Mouse (Mus musculus): ENCODE results near the gene Smoc1. TPM values are rescaled to one million over a fixed set of nuclear protein-coding genes. Genes with fewer than 3 reads are reported as not detected.

The Smoc1 gene
- 13.1 and 15.1 TPM in 2 replicates for polyA plus RNA-seq (2015; fragmentation: Nextera tagmentation; extraction: Ambion mirVana)

GRCm38 (mm10) chr12:81026277-81026994 lies at the start of gene Smoc1:
Smoc1 (plus strand) TSS chr12:81026808.
- peak within 1 kb of the TSS; percentile 97 for H3K4me2 ChIP-seq
- peak within 1 kb of the TSS; percentile 54; the same call in 1 of the 2 replicates for H3K27ac ChIP-seq (replicated peaks)
- H3K36me3 ChIP-seq, result no peaks in the 10 kb centered on the region
- peak; percentile 94 for ATAC-seq (ENCODE audit: low FRiP score)
- peaks cover 8% of the 10 kb centered on the region for H3K27me3 ChIP-seq (replicated peaks)
- 5% methylated on average over 36 of the region's 42 CpGs for WGBS
- H3K9ac ChIP-seq (replicated peaks), result peak within 1 kb of the TSS; percentile 69
- H3K4me3 ChIP-seq (replicated peaks), result peak within 1 kb of the TSS; percentile 73
- H3K4me1 ChIP-seq, result peaks cover 28% of the 10 kb centered on the region
- H3K9me3 ChIP-seq (replicated peaks), result no peaks in the 10 kb centered on the region

DNA sequence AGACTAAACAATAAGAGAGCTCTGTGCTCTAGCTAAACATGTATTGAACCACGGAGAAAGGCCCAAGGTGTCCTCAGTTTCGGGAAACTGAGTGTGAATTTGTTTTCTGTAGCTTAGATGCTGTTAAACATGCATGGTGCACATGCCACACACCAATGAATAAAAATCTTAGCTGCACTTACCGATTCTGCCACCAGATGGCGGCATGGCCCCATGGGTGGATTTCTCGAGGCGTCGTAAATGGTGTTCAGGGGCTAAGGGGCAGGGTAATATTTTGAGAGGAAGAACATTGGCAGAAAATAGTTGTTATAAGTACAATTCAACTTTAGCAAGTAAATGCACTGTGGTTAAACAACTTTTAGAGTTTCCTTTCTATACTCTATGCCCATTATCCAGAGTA lies 44.3 kb upstream of the Smoc1 start:
- Histone ChIP-seq H3K4me2 (no peak overlapping the region), H3K27ac (replicated peaks) (no peak overlapping the region), H3K9ac (replicated peaks) (no peak overlapping the region), H3K36me3 (no peaks in the 10 kb centered on the region), H3K9me3 (replicated peaks) (no peaks in the 10 kb centered on the region), H3K27me3 (replicated peaks) (no peaks in the 10 kb centered on the region), H3K4me1 (no peaks in the 10 kb centered on the region), H3K4me3 (replicated peaks) (no peak overlapping the region)
- no peak for ATAC-seq (ENCODE audit: low FRiP score)
- 1% methylated on average over 7 of the region's 7 CpGs for WGBS

DNA sequence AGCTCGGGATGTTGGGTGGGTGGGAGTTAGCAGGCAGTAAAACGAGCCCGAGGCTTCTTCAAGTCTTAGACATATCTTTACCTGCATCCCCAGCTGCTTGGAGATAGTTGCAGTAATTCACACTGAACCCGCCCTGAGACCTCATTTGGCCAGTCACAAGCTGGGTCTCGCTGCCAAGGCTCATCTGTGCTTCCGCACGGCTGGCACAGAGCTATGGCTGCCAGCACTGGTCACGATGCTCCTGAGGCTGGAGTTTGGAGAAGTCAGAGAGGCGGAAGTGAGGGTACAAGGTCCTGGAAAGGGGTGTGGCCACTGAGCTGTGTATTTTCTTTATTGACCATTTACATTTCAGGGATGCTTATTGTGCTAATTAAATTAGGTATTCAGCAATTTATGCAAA lies 42.9 kb upstream of the Smoc1 start:
- Histone ChIP-seq H3K36me3 (no peaks in the 10 kb centered on the region), H3K4me1 (no peaks in the 10 kb centered on the region), H3K4me2 (no peak overlapping the region), H3K4me3 (replicated peaks) (no peak overlapping the region), H3K9me3 (replicated peaks) (no peaks in the 10 kb centered on the region), H3K9ac (replicated peaks) (no peak overlapping the region), H3K27me3 (replicated peaks) (no peaks in the 10 kb centered on the region), H3K27ac (replicated peaks) (no peak overlapping the region)
- ATAC-seq (ENCODE audit: low FRiP score), result no peak
- 69% methylated on average over 9 of the region's 9 CpGs for WGBS

- WGBS, result 83% methylated on average over 4 of the region's 4 CpGs
These were observed 40.0 kb upstream of the Smoc1 start for GRCm38 (mm10) chr12:80986628-80987027.

DNA sequence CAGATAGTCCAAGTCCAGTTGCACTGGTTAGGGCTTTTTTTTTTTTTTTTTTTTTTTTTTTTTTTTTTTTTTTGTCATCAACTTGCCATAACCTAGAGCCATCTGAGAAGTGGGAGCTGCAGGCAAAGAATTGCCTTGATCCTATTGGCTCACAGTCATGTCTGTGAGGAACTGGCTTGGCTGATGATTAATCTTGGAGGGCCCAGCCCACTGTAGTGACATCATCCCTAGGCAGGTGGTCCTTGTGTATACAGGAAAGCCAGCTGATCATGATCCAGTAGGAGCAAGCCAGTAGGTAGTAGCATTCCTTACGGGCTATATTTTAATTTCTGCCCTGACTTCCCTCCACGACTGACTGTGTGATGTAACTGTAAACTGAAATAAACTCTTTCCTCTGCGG lies 38.3 kb upstream of the Smoc1 start:
- H3K4me3 ChIP-seq (replicated peaks), result no peak overlapping the region
- no peaks in the 10 kb centered on the region for H3K9me3 ChIP-seq (replicated peaks)
- ATAC-seq (ENCODE audit: low FRiP score), result no peak
- 0 out of 2 replicates have a peak, but pooled peaks cover 4% of the 10 kb centered on the region for H3K27me3 ChIP-seq (replicated peaks)
- no peak overlapping the region for H3K27ac ChIP-seq (replicated peaks)
- H3K9ac ChIP-seq (replicated peaks), result no peak overlapping the region
- 81% methylated on average over 3 of the region's 3 CpGs for WGBS
- H3K4me2 ChIP-seq, result no peak overlapping the region
- no peaks in the 10 kb centered on the region for H3K36me3 ChIP-seq
- no peaks in the 10 kb centered on the region for H3K4me1 ChIP-seq

More at GRCm38 (mm10) chr12:80986628-80987027, 40.0 kb upstream of the Smoc1 start:
- Histone ChIP-seq H3K9ac (replicated peaks) (no peak overlapping the region), H3K9me3 (replicated peaks) (no peaks in the 10 kb centered on the region), H3K27ac (replicated peaks) (no peak overlapping the region), H3K27me3 (replicated peaks) (0 out of 2 replicates have a peak, but pooled peaks cover 4% of the 10 kb centered on the region), H3K4me3 (replicated peaks) (no peak overlapping the region), H3K36me3 (no peaks in the 10 kb centered on the region), H3K4me2 (no peak overlapping the region), H3K4me1 (no peaks in the 10 kb centered on the region)
- ATAC-seq (ENCODE audit: low FRiP score), result no peak

GRCm38 (mm10) chr12:80990901-80991445 lies 35.6 kb upstream of the Smoc1 start:
- H3K4me2 ChIP-seq, result no peak overlapping the region
- H3K27me3 ChIP-seq (replicated peaks), result 0 out of 2 replicates have a peak, but pooled peaks cover 4% of the 10 kb centered on the region
- no peaks in the 10 kb centered on the region for H3K36me3 ChIP-seq
- ATAC-seq (ENCODE audit: low FRiP score), result no peak
- WGBS, result 34% methylated on average over 13 of the region's 13 CpGs
- H3K27ac ChIP-seq (replicated peaks), result no peak overlapping the region
- H3K9ac ChIP-seq (replicated peaks), result no peak overlapping the region
- no peak overlapping the region for H3K4me3 ChIP-seq (replicated peaks)
- no peaks in the 10 kb centered on the region for H3K4me1 ChIP-seq
- no peaks in the 10 kb centered on the region for H3K9me3 ChIP-seq (replicated peaks)

DNA sequence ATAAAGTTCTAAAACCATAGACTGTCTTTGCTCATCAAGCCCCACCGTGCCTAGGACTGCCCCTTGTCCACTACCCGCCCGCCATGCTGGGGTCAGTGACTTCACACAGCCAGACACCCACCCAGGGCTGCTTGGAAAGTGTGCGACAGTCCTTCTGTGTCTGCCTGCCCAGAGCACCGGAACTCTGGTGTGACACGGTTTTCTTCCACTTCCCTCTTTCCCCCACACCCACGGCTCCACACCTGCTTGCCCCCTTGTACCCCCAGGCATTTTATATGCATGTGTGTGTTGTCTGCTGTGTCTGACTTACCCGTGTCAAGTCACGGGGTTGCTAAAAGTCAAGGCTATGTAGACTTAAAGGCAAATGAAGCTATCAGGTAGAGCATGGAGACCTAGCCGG lies 34.8 kb upstream of the Smoc1 start:
- no peak overlapping the region for H3K4me2 ChIP-seq
- no peak overlapping the region for H3K9ac ChIP-seq (replicated peaks)
- 0 out of 2 replicates have a peak, but pooled peaks cover 4% of the 10 kb centered on the region for H3K27me3 ChIP-seq (replicated peaks)
- ATAC-seq (ENCODE audit: low FRiP score), result no peak
- no peak overlapping the region for H3K27ac ChIP-seq (replicated peaks)
- H3K4me1 ChIP-seq, result no peaks in the 10 kb centered on the region
- 81% methylated on average over 10 of the region's 10 CpGs for WGBS
- H3K36me3 ChIP-seq, result no peaks in the 10 kb centered on the region
- no peak overlapping the region for H3K4me3 ChIP-seq (replicated peaks)
- H3K9me3 ChIP-seq (replicated peaks), result no peaks in the 10 kb centered on the region

GRCm38 (mm10) chr12:80992540-80993122 lies 34.0 kb upstream of the Smoc1 start:
- Histone ChIP-seq H3K9me3 (replicated peaks) (no peaks in the 10 kb centered on the region), H3K4me1 (no peaks in the 10 kb centered on the region), H3K27ac (replicated peaks) (no peak overlapping the region), H3K4me3 (replicated peaks) (no peak overlapping the region), H3K9ac (replicated peaks) (no peak overlapping the region), H3K4me2 (no peak overlapping the region), H3K36me3 (no peaks in the 10 kb centered on the region), H3K27me3 (replicated peaks) (0 out of 2 replicates have a peak, but pooled peaks cover 4% of the 10 kb centered on the region)
- WGBS, result 83% methylated on average over 8 of the region's 8 CpGs
- ATAC-seq (ENCODE audit: low FRiP score), result no peak

DNA sequence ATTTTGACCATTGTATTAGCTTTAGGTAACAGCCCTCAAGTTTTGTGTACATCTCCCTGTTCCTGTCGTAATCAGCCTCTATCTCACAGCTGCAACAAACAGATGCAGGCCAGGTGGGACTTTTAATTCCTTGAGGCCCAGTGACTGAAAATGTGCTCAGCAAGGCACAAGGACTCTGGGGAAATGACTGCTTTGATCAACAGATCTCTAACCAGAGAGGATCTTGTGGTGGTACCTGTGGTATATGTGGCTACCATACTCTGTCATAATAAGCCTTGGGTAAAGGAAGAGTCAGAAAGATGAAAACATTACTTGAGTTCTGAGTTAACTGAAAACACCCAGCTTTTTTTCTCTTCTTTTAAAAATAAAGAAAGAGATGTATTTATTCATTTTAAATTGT lies 32.8 kb upstream of the Smoc1 start:
- Histone ChIP-seq H3K36me3 (no peaks in the 10 kb centered on the region), H3K4me3 (replicated peaks) (no peak overlapping the region), H3K4me2 (no peak overlapping the region), H3K27ac (replicated peaks) (no peak overlapping the region), H3K9me3 (replicated peaks) (no peaks in the 10 kb centered on the region), H3K4me1 (peaks cover 5% of the 10 kb centered on the region), H3K27me3 (replicated peaks) (peaks cover 8% of the 10 kb centered on the region; the same call in 1 of the 2 replicates), H3K9ac (replicated peaks) (no peak overlapping the region)
- WGBS, result 85% methylated on average over 1 of the region's 1 CpGs
- no peak for ATAC-seq (ENCODE audit: low FRiP score)

DNA sequence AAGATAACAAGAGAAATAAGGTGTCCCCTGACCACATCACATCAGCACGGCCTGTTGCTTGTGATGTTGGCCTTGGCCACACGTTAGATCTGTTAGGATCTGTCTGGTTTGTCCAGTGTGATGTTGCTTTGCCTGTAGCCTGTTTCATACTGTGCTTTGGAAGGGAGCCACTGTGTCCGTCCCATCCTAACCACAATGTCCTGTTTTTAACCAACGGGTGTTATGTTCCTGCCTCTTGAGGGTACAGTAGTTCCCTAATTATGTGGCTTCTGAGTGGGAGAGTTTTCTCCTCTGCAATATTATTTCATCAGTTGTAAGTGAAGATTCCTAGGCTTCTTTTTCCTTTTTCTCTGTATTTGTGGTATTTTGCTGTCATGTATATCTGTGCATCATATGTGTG lies 31.3 kb upstream of the Smoc1 start:
- WGBS, result 94% methylated on average over 4 of the region's 4 CpGs

DNA sequence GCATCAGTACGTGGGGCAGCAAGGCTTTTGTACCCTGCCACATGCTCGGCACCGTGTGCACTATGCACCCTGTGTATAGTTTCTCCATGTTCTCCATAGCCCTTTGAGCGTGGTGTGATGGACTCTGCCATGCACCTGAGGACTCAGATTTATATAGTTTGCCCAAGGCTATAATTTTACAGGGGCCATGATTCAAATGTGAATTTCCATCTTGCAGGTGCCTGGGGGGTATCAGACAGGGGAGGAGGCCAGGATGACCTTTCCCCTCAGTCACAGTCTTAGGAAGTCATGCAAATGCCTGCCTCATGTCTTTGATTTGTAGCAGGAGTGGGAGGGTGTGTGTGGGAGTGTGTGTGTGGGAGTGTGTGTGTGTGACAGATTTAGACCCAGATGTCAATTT lies 29.0 kb upstream of the Smoc1 start:
- Histone ChIP-seq H3K27ac (replicated peaks) (no peak overlapping the region), H3K4me1 (peaks cover 9% of the 10 kb centered on the region), H3K4me3 (replicated peaks) (no peak overlapping the region), H3K4me2 (no peak overlapping the region), H3K27me3 (replicated peaks) (peaks cover 11% of the 10 kb centered on the region; the same call in 1 of the 2 replicates), H3K9me3 (replicated peaks) (no peaks in the 10 kb centered on the region), H3K36me3 (no peaks in the 10 kb centered on the region), H3K9ac (replicated peaks) (no peak overlapping the region)
- ATAC-seq (ENCODE audit: low FRiP score), result no peak
- WGBS, result 38% methylated on average over 4 of the region's 4 CpGs

More for the DNA sequence above, 31.3 kb upstream of the Smoc1 start:
- H3K27me3 ChIP-seq (replicated peaks), result peaks cover 10% of the 10 kb centered on the region; the same call in 1 of the 2 replicates
- H3K4me2 ChIP-seq, result no peak overlapping the region
- H3K4me3 ChIP-seq (replicated peaks), result no peak overlapping the region
- no peak for ATAC-seq (ENCODE audit: low FRiP score)
- H3K9ac ChIP-seq (replicated peaks), result no peak overlapping the region
- no peak overlapping the region for H3K27ac ChIP-seq (replicated peaks)
- H3K4me1 ChIP-seq, result peaks cover 9% of the 10 kb centered on the region
- H3K36me3 ChIP-seq, result no peaks in the 10 kb centered on the region
- H3K9me3 ChIP-seq (replicated peaks), result no peaks in the 10 kb centered on the region

Data from neural tube, embryonic 15.5 days (tissue).